Mouse (Mus musculus) ES-E14 (cell line): ENCODE measurements at regions not wholly inside any gene's neighbourhood (a gene's known extent, or its start where the extent isn't known, plus 50 kb on each side); places are given as distances from the start of the nearest gene placed in this dataset.

Experiments
- CHD2 ChIP-seq: IDR thresholded peaks from 2 replicates; pipeline ENCODE4 v1.6.1; 2014; ENCODE audit warnings: mild to moderate bottlenecking, low read depth, low read length, inconsistent platforms
- HCFC1 ChIP-seq: IDR thresholded peaks from 2 replicates; pipeline ENCODE4 v1.6.1; 2012; ENCODE audit warnings: low read length, inconsistent platforms, borderline replicate concordance; ENCODE audit not compliant: insufficient read depth
- MAFK ChIP-seq: IDR thresholded peaks from 2 replicates; pipeline ENCODE4 v1.6.1; 2014; ENCODE audit warnings: mild to moderate bottlenecking, low read depth, low read length, inconsistent platforms; ENCODE audit not compliant: insufficient read depth
- ZC3H11A ChIP-seq: IDR thresholded peaks from 2 replicates; pipeline ENCODE4 v1.6.1; 2012; ENCODE audit warnings: low read depth, mild to moderate bottlenecking, inconsistent platforms, low read length, borderline replicate concordance

DNA sequence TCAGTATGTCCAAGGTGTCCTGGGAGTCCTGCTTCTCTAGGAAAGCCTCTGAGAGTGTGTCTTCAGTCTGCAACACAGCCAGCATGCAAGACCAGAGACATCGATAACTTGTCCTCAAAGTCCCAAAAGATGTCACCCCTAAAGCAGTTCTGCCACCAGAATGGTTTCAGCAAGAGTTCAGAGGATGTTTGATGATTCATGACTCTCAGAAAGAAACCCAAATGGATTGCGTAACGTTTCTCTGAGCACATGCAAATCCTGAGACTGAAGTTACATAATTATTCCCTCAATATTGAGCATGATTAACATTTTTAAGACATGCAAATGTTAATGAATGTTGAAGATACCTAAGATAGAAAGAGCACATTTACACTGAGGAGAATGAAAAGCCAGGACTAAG is 167.2 kb downstream of the Lrig3 start:
- TF ChIP-seq CHD2, result no peak
- no peak for TF ChIP-seq MAFK
- no peak for TF ChIP-seq ZC3H11A
- TF ChIP-seq HCFC1, result no peak
